Mouse (Mus musculus) forebrain, embryonic 15.5 days (tissue): ENCODE data around the gene Mlh1. TPM values are rescaled to one million over a fixed set of nuclear protein-coding genes. Genes with fewer than 3 reads are reported as not detected.

Experiments
- ATAC-seq: fragments of 200-750 bp; cut with Nextera tagmentation; replicated peaks from 2 replicates; pipeline ENCODE4 v1.8.0; 2017; ENCODE audit warnings: mild to moderate bottlenecking, moderate TSS enrichment, moderate library complexity
- H3K27ac ChIP-seq: fragments of 300-500 bp; sonication (generic); replicated peaks from 2 replicates; pipeline ENCODE4 v1.5.1; 2015; ENCODE audit warnings: mild to moderate bottlenecking, inconsistent platforms
- H3K27me3 ChIP-seq: fragments of 300-500 bp; sonication (generic); 2 replicates; pipeline ENCODE4 v1.6.1; 2015; ENCODE audit warnings: inconsistent platforms
- H3K36me3 ChIP-seq: fragments of 300-500 bp; sonication (generic); 2 replicates; pipeline ENCODE4 v1.6.1; 2015; ENCODE audit warnings: mild to moderate bottlenecking, inconsistent platforms
- H3K4me1 ChIP-seq: fragments of 300-500 bp; sonication (generic); 2 replicates; pipeline ENCODE4 v1.6.1; 2015; ENCODE audit warnings: inconsistent platforms
- H3K4me2 ChIP-seq: fragments of 300-500 bp; sonication (generic); replicated peaks from 2 replicates; pipeline ENCODE4 v1.6.1; 2015; ENCODE audit warnings: mild to moderate bottlenecking, inconsistent platforms
- H3K4me3 ChIP-seq: fragments of 300-500 bp; sonication (generic); 2 replicates; pipeline ENCODE4 v1.5.1; 2015; ENCODE audit warnings: mild to moderate bottlenecking, inconsistent platforms
- H3K9ac ChIP-seq: fragments of 300-500 bp; sonication (generic); replicated peaks from 2 replicates; pipeline ENCODE4 v1.6.1; 2015; ENCODE audit warnings: mild to moderate bottlenecking, inconsistent platforms
- H3K9me3 ChIP-seq: fragments of 300-500 bp; sonication (generic); 2 replicates; pipeline ENCODE4 v1.6.1; 2016; ENCODE audit warnings: inconsistent platforms
- WGBS: fragments of 180-500 bp; shearing (Covaris S2); methylation state at CpG from one replicate; pipeline ENCODE4 v1.1.7; 2015; ENCODE audit warnings: mixed read lengths; 5-methylcytosine and 5-hydroxymethylcytosine counted together
- polyA plus RNA-seq: library from polyadenylated mRNA; unstranded; fragments of >200 nt; fragmentation: Nextera tagmentation; extraction: Ambion mirVana; gene quantifications from 2 replicates; pipeline ENCODE4 v1.2.1, GENCODE M21; 2015

Gene Mlh1
- polyA plus RNA-seq, 1 experiment from 2014 or later: 34.2 TPM

DNA sequence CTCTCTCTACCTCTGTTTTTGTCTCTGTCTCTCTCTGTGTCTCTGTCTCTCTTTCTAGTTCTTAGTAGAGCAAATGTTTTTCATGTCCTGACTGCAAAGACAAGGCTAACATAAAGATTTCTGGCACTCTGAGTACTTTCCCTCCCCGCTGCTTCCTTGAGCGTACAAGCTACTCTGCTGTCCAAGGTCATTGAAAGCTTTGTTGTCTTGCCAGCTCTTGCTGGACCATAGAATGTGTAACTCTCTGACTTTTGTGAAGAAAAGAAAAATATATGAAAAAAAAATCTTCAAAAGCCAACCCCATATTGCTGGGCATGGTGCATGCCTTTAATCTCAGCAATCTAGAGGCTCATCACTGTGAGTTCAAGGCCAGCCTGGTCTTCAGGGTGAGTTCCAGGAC, 27.0 kb upstream of the Mlh1 start:
- H3K36me3 ChIP-seq: no peaks in the 10 kb centered on the region
- no peaks in the 10 kb centered on the region for H3K4me1 ChIP-seq
- H3K27me3 ChIP-seq: no peaks in the 10 kb centered on the region
- WGBS: 71% methylated on average over 2 of the region's 2 CpGs
- H3K4me3 ChIP-seq: no peak overlapping the region
- ATAC-seq: no peak
- H3K9me3 ChIP-seq: no peaks in the 10 kb centered on the region
- no peak overlapping the region for H3K9ac ChIP-seq
- H3K27ac ChIP-seq: no peak overlapping the region
- H3K4me2 ChIP-seq: no peak overlapping the region

DNA sequence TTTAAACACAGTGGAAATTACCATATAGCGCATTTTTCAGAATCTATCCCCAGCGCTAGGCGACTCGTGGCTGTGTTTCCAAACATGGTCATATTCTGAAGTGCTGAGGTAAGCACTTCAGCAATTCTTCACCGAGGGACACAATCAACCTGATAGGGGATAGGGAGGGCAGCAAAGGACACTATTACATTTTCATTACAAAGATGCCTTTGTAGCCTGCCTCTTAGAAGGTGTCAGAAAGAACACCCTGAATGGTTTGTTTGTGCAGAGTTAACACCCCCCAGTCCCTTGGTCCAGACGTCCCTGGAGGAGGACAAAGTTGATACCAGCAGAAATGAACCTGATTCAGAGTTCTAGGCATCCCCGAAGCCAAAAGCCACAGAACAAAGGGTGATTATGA, 24.8 kb upstream of the Mlh1 start:
- Histone ChIP-seq H3K9ac (no peak overlapping the region), H3K9me3 (no peaks in the 10 kb centered on the region), H3K36me3 (no peaks in the 10 kb centered on the region), H3K4me1 (no peaks in the 10 kb centered on the region), H3K4me3 (no peak overlapping the region), H3K27me3 (no peaks in the 10 kb centered on the region), H3K4me2 (no peak overlapping the region), H3K27ac (no peak overlapping the region)
- ATAC-seq: no peak
- WGBS: 72% methylated on average over 7 of the region's 7 CpGs

DNA sequence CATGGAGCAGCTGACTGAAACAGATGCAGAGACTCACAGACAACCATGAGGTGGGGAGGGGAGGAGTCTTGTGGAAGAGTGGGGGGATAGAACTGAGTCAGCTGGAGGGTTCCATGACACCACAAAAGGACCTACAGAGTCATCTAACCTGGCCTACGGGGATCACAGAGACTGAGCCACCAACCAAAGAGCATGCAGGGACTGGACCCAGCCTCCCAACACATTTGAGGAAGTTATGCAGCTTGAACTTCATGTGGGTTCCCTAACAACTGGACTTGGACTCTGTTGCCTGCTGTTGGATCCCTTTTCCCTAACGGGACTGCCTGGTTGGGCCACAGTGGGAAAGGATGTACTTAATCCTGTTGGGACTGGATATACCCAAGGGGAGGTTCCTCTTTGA, 23.7 kb upstream of the Mlh1 start:
- H3K4me3 ChIP-seq: no peak overlapping the region
- no peak for ATAC-seq
- H3K9ac ChIP-seq: no peak overlapping the region
- H3K9me3 ChIP-seq: no peaks in the 10 kb centered on the region
- no peaks in the 10 kb centered on the region for H3K36me3 ChIP-seq
- H3K27ac ChIP-seq: no peak overlapping the region
- no peaks in the 10 kb centered on the region for H3K27me3 ChIP-seq
- H3K4me2 ChIP-seq: no peak overlapping the region
- WGBS: 64% methylated on average over 2 of the region's 2 CpGs
- H3K4me1 ChIP-seq: no peaks in the 10 kb centered on the region

DNA sequence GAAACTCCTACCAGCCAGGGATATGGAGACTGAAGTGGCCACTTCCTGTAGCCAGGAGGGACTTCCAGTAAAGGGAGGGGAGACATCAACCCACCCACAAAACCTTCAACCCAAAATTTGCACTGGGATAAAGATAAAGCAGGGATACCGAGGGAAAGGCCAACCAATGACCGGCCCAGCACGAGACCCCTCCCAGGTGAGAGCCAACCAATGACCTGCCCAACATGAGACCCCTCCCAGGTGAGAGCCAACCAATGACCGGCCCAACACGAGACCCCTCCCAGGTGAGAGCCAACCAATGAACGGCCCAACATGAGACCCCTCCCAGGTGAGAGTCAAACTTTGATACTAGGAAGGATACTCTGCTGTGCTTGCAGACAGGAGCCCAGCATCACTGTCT, 23.3 kb upstream of the Mlh1 start:
- Histone ChIP-seq H3K4me3 (no peak overlapping the region), H3K4me1 (no peaks in the 10 kb centered on the region), H3K36me3 (no peaks in the 10 kb centered on the region), H3K27ac (no peak overlapping the region), H3K9ac (no peak overlapping the region), H3K9me3 (no peaks in the 10 kb centered on the region), H3K4me2 (no peak overlapping the region), H3K27me3 (no peaks in the 10 kb centered on the region)
- WGBS: 87% methylated on average over 6 of the region's 6 CpGs
- ATAC-seq: no peak

DNA sequence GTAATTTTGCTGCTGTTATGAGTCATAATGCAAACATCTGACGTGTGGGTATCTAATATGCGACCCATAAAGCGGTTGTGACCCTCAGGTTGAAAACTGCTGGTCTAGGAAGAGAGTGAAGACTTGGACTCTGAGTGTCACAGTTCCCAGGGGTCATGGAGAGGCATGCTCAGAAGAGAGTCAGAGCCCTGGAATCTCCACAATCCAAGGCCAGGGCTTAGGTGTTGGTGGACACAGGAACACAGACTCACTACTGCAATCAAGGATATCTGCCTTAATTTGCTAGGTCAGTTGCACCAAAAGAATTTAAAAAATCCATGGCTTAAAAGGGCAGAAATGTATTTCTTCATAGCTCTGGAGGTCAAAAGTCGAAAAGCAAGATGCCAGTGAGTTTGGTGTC, 21.6 kb upstream of the Mlh1 start:
- no peaks in the 10 kb centered on the region for H3K9me3 ChIP-seq
- ATAC-seq: no peak
- WGBS: 82% methylated on average over 4 of the region's 4 CpGs

DNA sequence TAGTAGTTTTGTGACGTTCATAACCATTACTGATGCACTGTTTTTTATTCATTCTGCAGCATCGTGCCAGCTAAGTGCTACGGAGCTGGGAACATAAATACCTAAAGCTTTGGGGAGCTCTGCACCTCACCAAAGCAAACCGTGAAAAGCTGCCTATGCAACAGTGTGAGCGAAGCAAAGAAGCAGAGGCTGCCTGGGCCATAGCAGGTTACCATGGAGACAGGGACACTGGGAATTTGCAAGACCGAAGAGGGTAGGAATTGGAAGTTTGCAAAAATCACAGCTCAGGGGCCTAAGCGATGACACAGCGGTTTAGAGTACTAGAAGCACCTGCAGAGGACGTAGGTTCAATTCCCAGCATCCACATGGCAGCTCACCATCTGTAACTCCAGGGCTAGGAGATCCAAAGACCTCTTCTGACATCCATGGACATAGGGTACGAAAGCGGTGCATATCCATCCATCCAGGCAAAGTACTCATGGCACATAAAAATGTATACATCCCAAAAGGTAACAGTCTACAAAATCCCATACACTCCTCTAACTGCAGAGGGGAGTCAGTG, 19.0 kb upstream of the Mlh1 start:
- H3K27ac ChIP-seq: no peak overlapping the region
- WGBS: 76% methylated on average over 11 of the region's 11 CpGs
- peaks cover 4% of the 10 kb centered on the region; the same call in 1 of the 2 replicates for H3K4me1 ChIP-seq
- H3K4me3 ChIP-seq: no peak overlapping the region
- no peaks in the 10 kb centered on the region for H3K27me3 ChIP-seq
- H3K4me2 ChIP-seq: no peak overlapping the region
- ATAC-seq: no peak
- H3K9ac ChIP-seq: no peak overlapping the region
- H3K9me3 ChIP-seq: no peaks in the 10 kb centered on the region
- H3K36me3 ChIP-seq: no peaks in the 10 kb centered on the region

More for the DNA sequence above, 21.6 kb upstream of the Mlh1 start:
- Histone ChIP-seq H3K27ac (no peak overlapping the region), H3K27me3 (no peaks in the 10 kb centered on the region), H3K4me2 (no peak overlapping the region), H3K4me1 (peaks cover 4% of the 10 kb centered on the region; the same call in 1 of the 2 replicates), H3K36me3 (no peaks in the 10 kb centered on the region), H3K4me3 (no peak overlapping the region), H3K9ac (no peak overlapping the region)

DNA sequence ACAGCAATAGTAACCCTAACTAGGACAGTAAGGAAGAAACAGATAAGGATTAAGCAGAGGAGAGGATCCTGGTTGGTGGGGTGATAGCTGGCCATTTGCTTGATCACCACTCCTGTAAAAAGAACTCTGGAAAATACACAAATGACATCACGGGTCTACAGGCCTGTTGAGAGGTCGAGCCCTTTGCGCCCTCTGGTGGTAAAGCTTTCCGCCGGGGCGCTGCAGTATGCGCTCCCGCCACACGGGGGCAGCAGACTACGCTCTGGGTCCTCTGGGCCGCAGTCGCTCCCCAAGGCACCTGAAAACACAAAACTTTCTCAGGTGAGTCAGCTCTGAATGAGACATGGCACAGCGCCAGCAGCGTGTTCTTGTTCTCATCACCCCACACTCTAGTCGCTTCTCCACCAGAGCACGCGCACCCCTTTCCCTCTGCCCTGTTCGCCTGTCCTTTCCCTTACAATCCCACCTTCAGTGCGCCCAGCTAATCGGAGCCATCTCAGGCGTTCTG, 18.3 kb upstream of the Mlh1 start:
- Histone ChIP-seq H3K4me2 (no peak overlapping the region), H3K27me3 (no peaks in the 10 kb centered on the region)

DNA sequence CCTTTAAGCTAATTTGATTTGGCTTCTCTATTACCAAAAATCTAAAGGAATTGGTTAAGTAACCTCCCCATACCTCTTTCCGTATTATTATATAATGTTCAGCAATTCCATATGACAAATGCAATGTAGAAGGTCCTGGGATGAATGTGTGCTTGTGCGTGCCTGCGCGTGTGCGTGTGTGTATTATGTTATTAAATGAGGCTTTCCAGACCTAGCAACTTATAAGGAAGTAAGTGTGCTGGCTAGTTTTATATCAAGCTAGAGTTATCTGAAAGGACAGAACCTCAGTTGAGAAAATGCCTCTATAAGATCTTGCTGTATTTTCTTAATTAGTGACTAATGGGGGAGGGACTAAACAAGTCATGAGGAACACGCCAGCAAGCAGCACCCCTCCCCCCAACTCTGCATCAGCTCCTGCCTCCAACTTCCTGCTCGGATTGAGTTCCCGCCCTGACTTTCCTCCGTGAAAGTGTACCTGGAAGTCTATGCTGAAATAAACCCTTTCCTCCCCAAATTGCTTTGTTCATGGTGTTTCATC, 17.8 kb upstream of the Mlh1 start:
- no peak overlapping the region for H3K9ac ChIP-seq
- no peaks in the 10 kb centered on the region for H3K36me3 ChIP-seq
- H3K4me3 ChIP-seq: no peak overlapping the region
- H3K27me3 ChIP-seq: no peaks in the 10 kb centered on the region
- WGBS: 58% methylated on average over 9 of the region's 9 CpGs
- H3K9me3 ChIP-seq: no peaks in the 10 kb centered on the region
- H3K4me2 ChIP-seq: no peak overlapping the region
- no peak for ATAC-seq
- no peak overlapping the region for H3K27ac ChIP-seq
- H3K4me1 ChIP-seq: peaks cover 4% of the 10 kb centered on the region; the same call in 1 of the 2 replicates

More for the DNA sequence above, 18.3 kb upstream of the Mlh1 start:
- peaks cover 4% of the 10 kb centered on the region; the same call in 1 of the 2 replicates for H3K4me1 ChIP-seq
- no peak overlapping the region for H3K9ac ChIP-seq
- 15% methylated on average over 21 of the region's 21 CpGs for WGBS
- no peak overlapping the region for H3K4me3 ChIP-seq
- no peaks in the 10 kb centered on the region for H3K36me3 ChIP-seq
- no peaks in the 10 kb centered on the region for H3K9me3 ChIP-seq
- H3K27ac ChIP-seq: no peak overlapping the region
- ATAC-seq: peak; percentile 79

DNA sequence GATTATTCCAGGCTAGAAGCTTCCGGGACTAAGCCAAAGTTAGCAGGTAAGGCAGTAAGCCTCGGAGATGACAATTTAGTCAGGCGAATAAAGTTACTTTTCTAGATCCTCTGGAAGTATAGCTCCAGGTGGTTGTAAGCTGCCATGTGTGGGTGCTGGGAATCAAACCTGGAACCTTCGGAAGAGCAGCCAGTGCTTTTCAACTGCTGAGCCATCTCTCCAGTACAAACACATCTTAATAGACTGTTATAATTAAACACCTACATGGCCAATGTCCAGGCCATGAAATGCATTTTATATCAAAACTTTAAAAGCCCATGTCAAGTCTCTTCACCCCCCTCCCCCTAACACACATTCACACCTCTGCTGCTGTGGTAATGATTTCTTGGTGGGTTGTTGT, 16.4 kb upstream of the Mlh1 start:
- no peak overlapping the region for H3K4me2 ChIP-seq
- no peak overlapping the region for H3K27ac ChIP-seq
- ATAC-seq: no peak
- 98% methylated on average over 4 of the region's 4 CpGs for WGBS
- no peaks in the 10 kb centered on the region for H3K36me3 ChIP-seq
- H3K4me3 ChIP-seq: no peak overlapping the region
- no peak overlapping the region for H3K9ac ChIP-seq
- no peaks in the 10 kb centered on the region for H3K27me3 ChIP-seq
- H3K4me1 ChIP-seq: peaks cover 4% of the 10 kb centered on the region; the same call in 1 of the 2 replicates
- H3K9me3 ChIP-seq: no peaks in the 10 kb centered on the region

DNA sequence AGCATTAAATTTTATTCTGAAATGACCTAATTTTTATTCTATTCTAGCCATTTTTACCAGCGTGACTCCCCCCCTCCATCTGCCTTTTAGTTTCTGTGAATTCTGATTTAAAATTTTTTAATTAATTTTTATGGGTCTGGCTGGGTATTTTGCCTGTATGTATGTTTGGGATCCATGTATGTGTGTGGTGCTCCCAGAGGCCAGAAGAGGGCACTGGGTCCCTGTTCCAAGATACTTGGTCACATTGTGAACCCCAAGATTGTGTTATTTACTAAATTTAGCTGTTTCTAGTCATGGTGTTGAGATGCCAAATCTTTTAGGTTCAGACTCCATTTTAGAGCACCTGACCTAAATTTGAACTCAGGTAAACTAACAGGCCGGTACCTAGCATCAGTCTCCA, 14.9 kb upstream of the Mlh1 start:
- 84% methylated on average over 2 of the region's 2 CpGs for WGBS
- H3K4me2 ChIP-seq: no peak overlapping the region
- H3K9ac ChIP-seq: no peak overlapping the region
- H3K4me3 ChIP-seq: no peak overlapping the region
- H3K27me3 ChIP-seq: no peaks in the 10 kb centered on the region
- no peak for ATAC-seq
- no peaks in the 10 kb centered on the region for H3K9me3 ChIP-seq
- peaks cover 4% of the 10 kb centered on the region; the same call in 1 of the 2 replicates for H3K4me1 ChIP-seq
- H3K27ac ChIP-seq: no peak overlapping the region
- H3K36me3 ChIP-seq: no peaks in the 10 kb centered on the region

DNA sequence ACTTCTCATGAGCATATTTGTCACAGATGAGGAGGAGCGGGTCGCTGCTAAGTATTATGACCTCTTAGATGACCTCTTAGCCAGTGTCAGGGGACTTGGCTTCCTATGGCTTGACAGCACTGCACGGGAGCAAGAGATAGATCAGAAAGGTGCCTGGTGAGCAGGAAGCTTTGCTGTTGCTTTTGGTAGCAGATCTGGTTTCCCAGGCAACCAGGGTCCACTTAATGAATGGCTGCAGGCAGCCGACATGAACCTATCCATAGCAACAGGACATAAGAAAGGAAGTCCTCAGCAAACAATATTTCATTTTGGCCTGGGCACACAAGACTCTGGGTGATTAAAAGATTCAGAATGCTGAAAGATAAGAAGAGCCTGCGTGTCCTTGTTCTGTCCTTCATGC, 14.1 kb upstream of the Mlh1 start:
- Histone ChIP-seq H3K36me3 (no peaks in the 10 kb centered on the region), H3K4me3 (no peak overlapping the region), H3K27me3 (no peaks in the 10 kb centered on the region), H3K27ac (0 out of 2 replicates have a peak overlapping the region, but pooled peaks have one; percentile 23), H3K9ac (no peak overlapping the region), H3K4me2 (no peak overlapping the region), H3K4me1 (peaks cover 4% of the 10 kb centered on the region; the same call in 1 of the 2 replicates), H3K9me3 (no peaks in the 10 kb centered on the region)
- ATAC-seq: no peak
- 22% methylated on average over 5 of the region's 5 CpGs for WGBS

DNA sequence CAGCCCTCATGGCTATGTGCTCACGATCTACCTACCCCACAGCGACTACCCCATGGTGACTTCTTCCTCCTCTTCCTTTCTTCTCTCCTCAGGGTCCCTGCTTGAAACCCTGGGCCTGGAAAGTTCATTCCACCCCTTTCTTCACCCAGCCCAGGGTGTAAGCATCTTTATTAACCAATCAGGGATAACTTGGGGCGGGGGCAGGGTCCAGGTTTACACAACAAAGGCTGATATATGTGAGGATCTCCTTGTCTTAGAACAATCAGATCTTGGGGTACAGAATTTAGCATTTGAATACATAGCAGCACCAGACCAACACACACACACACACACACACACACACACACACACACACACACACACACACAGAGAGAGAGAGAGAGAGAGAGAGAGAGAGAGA, 13.5 kb upstream of the Mlh1 start:
- Histone ChIP-seq H3K9me3 (no peaks in the 10 kb centered on the region), H3K27ac (no peak overlapping the region), H3K9ac (no peak overlapping the region), H3K36me3 (no peaks in the 10 kb centered on the region), H3K4me3 (no peak overlapping the region), H3K4me2 (no peak overlapping the region), H3K4me1 (peaks cover 4% of the 10 kb centered on the region; the same call in 1 of the 2 replicates), H3K27me3 (no peaks in the 10 kb centered on the region)
- ATAC-seq: no peak
- 34% methylated on average over 3 of the region's 3 CpGs for WGBS

DNA sequence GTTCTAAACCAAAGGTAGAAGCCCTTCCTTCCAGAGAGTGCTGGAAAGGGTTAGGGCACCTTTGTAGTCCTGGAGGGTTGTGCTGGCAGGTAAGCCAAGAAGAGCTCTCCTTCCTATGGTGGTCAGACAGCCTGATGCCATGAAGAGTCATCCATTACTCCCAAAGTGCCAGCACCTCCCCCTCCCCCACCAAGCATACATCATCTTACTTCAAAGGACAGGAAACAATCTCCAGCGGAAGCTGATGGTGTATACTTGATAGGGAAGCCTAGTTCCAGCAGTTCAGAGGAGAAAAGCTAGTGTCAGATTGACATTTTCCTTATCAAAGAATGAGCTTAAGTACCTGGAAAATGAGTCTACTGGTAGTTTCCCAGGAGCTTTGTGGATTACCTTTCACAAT, 3.6 kb upstream of the Mlh1 start:
- 72% methylated on average over 1 of the region's 1 CpGs for WGBS
- no peak overlapping the region for H3K9ac ChIP-seq
- H3K27me3 ChIP-seq: no peaks in the 10 kb centered on the region
- ATAC-seq: no peak
- no peaks in the 10 kb centered on the region for H3K9me3 ChIP-seq
- no peak overlapping the region for H3K27ac ChIP-seq
- H3K4me1 ChIP-seq: peaks cover 60% of the 10 kb centered on the region
- 0 out of 2 replicates have a peak overlapping the region, but pooled peaks have one; percentile 4 for H3K4me3 ChIP-seq
- peak overlapping the region; percentile 82 for H3K4me2 ChIP-seq
- peaks cover 35% of the 10 kb centered on the region for H3K36me3 ChIP-seq
